Mouse (Mus musculus) kidney, embryonic 16.5 days (tissue): ENCODE data around the gene AI597479. TPM values are rescaled to one million over a fixed set of nuclear protein-coding genes. Genes with fewer than 3 reads are reported as not detected.

Source experiments
- ATAC-seq: fragments of 200-750 bp; cut with Nextera tagmentation; 2 replicates; pipeline ENCODE4 v1.8.0; 2017; ENCODE audit warnings: moderate TSS enrichment; ENCODE audit not compliant: low FRiP score, low TSS enrichment
- H3K27ac ChIP-seq: fragments of 300-500 bp; sonication (generic); 2 replicates; pipeline ENCODE4 v1.5.1; 2014; ENCODE audit warnings: low read length
- H3K27me3 ChIP-seq: fragments of 300-500 bp; sonication (generic); 2 replicates; pipeline ENCODE4 v1.6.1; 2014; ENCODE audit warnings: low read length, control low read depth, mixed read lengths; ENCODE audit not compliant: insufficient read depth
- H3K36me3 ChIP-seq: fragments of 300-500 bp; sonication (generic); 2 replicates; pipeline ENCODE4 v1.6.1; 2014; ENCODE audit warnings: low read length, control low read depth, mixed read lengths; ENCODE audit not compliant: insufficient read depth
- H3K4me1 ChIP-seq: fragments of 300-500 bp; sonication (generic); 2 replicates; pipeline ENCODE4 v1.6.1; 2014; ENCODE audit warnings: low read length, control low read depth, mixed read lengths; ENCODE audit not compliant: insufficient read depth
- H3K4me2 ChIP-seq: fragments of 300-500 bp; sonication (generic); replicated peaks from 2 replicates; pipeline ENCODE4 v1.6.1; 2014; ENCODE audit warnings: low read depth, low read length
- H3K4me3 ChIP-seq: fragments of 300-500 bp; sonication (generic); 2 replicates; pipeline ENCODE4 v1.5.1; 2014; ENCODE audit warnings: mild to moderate bottlenecking, low read length
- H3K9ac ChIP-seq: fragments of 300-500 bp; sonication (generic); replicated peaks from 2 replicates; pipeline ENCODE4 v1.6.1; 2014; ENCODE audit warnings: low read length
- H3K9me3 ChIP-seq: fragments of 300-500 bp; sonication (generic); 2 replicates; pipeline ENCODE4 v1.6.1; 2016; ENCODE audit warnings: low read length, control low read depth
- WGBS: fragments of 180-500 bp; shearing (Covaris S2); extraction: QIAGEN DNeasy Blood & Tissue Kit; methylation state at CpG from one replicate; pipeline ENCODE4 v1.1.7; 2014; 5-methylcytosine and 5-hydroxymethylcytosine counted together
- polyA plus RNA-seq: library from polyadenylated mRNA; unstranded; fragments of >200 nt; fragmentation: Nextera tagmentation; extraction: Ambion mirVana; gene quantifications from 2 replicates; pipeline ENCODE4 v1.2.1, GENCODE M21; 2015

The AI597479 gene
- polyA plus RNA-seq, 1 experiment from 2014 or later: 36.8 TPM

DNA sequence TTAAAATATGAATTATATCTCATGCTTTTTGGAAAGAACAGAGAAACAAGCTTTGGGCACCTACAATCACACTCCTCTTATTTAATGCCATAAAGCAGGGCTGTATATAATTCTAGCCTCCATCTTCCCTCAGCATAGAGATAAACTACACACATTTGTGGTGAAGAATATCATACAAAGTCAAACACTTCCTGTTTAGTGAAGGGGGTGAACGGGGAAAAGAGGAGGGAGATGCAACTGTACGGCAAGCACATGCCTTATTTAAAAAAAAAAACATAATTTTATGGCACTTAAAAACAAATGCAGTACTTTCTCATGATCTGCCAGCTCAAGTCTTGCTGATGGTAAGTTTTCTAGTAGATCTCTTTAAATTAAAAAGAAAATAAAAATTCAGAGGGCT is 20.4 kb upstream of the AI597479 start:
- Histone ChIP-seq H3K36me3 (peaks cover 12% of the 10 kb centered on the region), H3K27me3 (no peaks in the 10 kb centered on the region), H3K4me1 (no peaks in the 10 kb centered on the region), H3K27ac (no peak overlapping the region), H3K4me3 (no peak overlapping the region), H3K4me2 (no peak overlapping the region), H3K9ac (no peak overlapping the region), H3K9me3 (no peaks in the 10 kb centered on the region)
- ATAC-seq: no peak
- WGBS: 71% methylated on average over 2 of the region's 2 CpGs

DNA sequence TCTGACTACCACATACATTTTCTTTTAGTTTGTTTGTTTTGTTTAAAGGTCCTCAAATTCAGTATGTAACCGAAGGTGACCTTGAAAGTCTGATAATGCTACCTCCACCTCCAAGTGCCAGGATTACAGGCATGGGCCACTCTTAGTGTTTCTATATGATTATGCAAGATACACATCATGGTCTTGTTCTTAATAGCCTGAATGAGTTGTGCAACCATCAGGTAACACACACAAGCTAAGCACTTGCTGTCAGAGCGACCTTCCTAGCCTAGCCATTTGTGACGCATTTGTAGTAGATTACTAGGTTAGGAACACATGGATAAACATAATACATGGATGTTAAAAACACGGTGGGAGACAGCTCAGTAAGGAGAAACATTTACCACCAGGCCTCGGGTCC is 15.6 kb upstream of the AI597479 start:
- 83% methylated on average over 5 of the region's 5 CpGs for WGBS
- Histone ChIP-seq H3K27ac (no peak overlapping the region), H3K4me3 (no peak overlapping the region), H3K36me3 (0 out of 2 replicates have a peak, but pooled peaks cover 3% of the 10 kb centered on the region), H3K27me3 (no peaks in the 10 kb centered on the region), H3K4me2 (no peak overlapping the region), H3K4me1 (peaks cover 5% of the 10 kb centered on the region; the same call in 1 of the 2 replicates), H3K9me3 (no peaks in the 10 kb centered on the region), H3K9ac (no peak overlapping the region)
- no peak for ATAC-seq

DNA sequence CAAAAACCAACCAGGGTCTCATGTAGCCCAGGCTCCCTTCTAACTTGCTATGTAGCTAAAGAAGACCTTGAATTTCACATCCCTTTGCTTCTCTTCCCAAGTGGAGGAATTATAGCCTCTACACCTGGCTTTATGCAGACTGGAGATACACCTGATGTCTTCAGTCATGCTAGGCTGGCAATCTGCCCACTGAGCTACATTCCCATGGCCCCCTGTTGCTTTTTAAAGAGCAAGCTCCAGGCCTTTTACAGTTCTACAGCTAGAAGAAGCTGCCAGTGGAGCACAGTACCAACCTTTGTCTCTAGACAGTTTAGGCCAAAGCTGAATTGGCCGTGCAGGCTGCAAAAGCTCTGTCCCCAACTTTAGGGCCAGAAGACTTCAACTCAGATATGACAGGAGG is 8.1 kb upstream of the AI597479 start:
- no peaks in the 10 kb centered on the region for H3K9me3 ChIP-seq
- ATAC-seq: no peak
- no peak overlapping the region for H3K9ac ChIP-seq
- H3K4me1 ChIP-seq: peaks cover 14% of the 10 kb centered on the region
- H3K36me3 ChIP-seq: 0 out of 2 replicates have a peak, but pooled peaks cover 2% of the 10 kb centered on the region
- 90% methylated on average over 1 of the region's 1 CpGs for WGBS
- H3K4me3 ChIP-seq: no peak overlapping the region
- no peaks in the 10 kb centered on the region for H3K27me3 ChIP-seq
- no peak overlapping the region for H3K4me2 ChIP-seq
- H3K27ac ChIP-seq: no peak overlapping the region

DNA sequence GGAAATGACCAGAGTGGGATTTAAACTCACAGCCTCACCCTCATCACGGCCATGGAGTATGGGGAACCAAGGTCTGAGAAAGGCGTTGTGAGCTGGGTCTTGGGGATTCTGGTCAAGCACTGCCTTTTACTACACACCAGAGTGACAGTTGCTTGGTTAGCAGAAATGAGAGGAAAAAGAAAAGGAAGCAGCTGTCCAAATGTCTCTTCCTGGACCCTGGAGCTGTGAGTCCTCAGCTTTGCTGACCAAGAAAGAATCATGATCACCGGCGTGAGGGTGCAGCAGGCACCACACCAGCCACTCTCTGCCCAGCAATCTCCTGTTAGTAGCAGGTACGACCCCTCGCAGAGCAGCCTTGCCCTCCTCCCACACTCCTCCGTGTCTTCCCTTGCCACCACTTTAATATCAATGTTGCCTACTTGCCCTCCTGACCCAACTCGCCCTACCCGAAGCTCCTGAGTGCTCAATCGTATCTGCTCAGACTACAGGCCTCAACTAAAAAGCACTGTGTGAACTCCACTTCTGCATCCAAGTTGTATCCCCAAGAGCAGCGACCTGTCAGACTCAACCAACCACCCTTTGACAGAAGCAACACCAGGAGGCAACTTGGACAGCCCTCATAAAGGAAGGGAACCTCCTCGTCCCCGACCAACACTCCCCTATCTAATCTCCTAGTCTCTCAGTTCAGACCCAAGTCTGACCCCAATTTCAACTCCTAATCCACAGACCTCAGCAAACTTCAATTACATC is 7.0 kb upstream of the AI597479 start:
- H3K4me1 ChIP-seq: peaks cover 14% of the 10 kb centered on the region
- H3K4me2 ChIP-seq: peak overlapping the region; percentile 84
- H3K9ac ChIP-seq: peak overlapping the region; percentile 90
- 0 out of 2 replicates have a peak, but pooled peaks cover 4% of the 10 kb centered on the region for H3K36me3 ChIP-seq
- H3K4me3 ChIP-seq: peak overlapping the region; percentile 77
- H3K9me3 ChIP-seq: no peaks in the 10 kb centered on the region
- 33% methylated on average over 13 of the region's 13 CpGs for WGBS
- no peak overlapping the region; the same call in 1 of the 2 replicates for H3K27ac ChIP-seq
- 0 out of 2 replicates have a peak, but pooled peaks have one; percentile 25 for ATAC-seq
- no peaks in the 10 kb centered on the region for H3K27me3 ChIP-seq

DNA sequence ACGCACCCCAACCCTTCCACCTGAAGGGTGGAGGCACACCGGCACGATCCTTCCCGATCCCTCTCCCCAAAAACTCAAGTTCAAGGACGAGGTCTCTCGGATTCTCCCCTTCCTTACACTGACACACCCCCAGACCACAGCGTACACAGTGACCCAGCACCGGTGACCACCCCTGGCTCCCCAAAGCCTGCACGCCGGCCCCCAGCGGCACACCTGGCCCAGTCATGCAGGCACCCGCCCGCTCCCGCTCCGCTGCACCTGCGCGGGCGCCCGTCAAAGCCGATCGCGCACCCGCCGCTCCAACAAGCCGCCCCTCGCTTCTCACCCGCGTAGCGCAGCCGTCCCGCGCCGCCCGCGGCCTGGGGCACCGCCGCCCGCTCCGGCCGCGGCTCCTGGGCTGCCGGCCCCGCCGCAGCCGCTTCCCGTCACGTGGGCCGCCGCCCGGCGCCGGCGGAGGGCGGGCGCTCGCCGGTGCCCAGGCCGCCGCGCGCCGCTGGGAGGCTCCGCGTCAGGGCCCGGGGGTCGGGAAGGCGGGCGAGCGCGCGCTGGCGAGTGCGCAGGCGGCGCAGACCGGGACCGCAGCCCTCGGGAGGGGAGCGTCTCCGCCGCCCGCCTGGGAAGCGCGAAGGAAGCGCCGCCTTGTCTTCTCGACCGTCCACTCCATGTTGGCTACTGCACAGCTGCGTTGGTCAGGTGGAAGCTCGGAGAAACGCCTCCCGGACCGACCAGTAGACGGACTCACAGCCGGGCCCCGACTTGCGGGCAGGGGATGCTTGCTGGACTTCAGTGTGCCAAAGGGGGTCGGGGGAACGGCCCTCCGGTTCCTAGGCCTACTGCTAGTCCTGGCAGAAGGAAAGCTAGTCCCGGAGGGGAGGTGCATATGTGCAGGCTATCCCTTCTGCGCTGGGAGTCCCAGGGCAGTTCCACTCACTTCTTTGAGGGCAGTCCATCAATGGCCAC is 6.2 kb upstream of the AI597479 start:
- Histone ChIP-seq H3K9ac (peak overlapping the region; percentile 90), H3K36me3 (0 out of 2 replicates have a peak, but pooled peaks cover 4% of the 10 kb centered on the region), H3K27ac (peak overlapping the region; percentile 79), H3K4me1 (peaks cover 13% of the 10 kb centered on the region), H3K4me2 (peak overlapping the region; percentile 84), H3K4me3 (peak overlapping the region; percentile 77), H3K27me3 (no peaks in the 10 kb centered on the region), H3K9me3 (no peaks in the 10 kb centered on the region)
- peak; percentile 83 for ATAC-seq
- under 1% methylated on average over 84 of the region's 102 CpGs for WGBS

DNA sequence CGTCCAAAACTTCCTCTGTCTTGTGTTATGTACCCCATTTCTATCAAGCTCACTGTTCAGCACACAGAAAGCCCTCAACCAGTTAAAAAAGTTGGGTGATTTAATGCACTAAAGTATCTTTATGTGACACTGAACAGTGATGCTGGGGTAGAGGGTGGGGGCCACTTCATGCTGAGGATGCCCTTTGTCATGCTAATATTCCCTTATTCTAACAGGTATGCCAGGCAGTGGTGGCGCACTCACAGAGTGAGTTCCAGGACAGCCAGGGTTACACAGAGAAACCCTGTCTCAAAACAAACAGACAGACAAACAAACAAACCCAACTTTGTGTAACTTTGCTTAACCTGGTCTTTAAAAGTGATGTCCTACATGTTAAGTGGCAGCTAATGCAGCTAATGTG is 4.3 kb upstream of the AI597479 start:
- no peak overlapping the region for H3K27ac ChIP-seq
- H3K4me1 ChIP-seq: peaks cover 11% of the 10 kb centered on the region
- 89% methylated on average over 2 of the region's 2 CpGs for WGBS
- no peak for ATAC-seq
- H3K27me3 ChIP-seq: no peaks in the 10 kb centered on the region
- 0 out of 2 replicates have a peak, but pooled peaks cover 4% of the 10 kb centered on the region for H3K36me3 ChIP-seq
- H3K4me3 ChIP-seq: no peak overlapping the region
- H3K4me2 ChIP-seq: no peak overlapping the region
- no peaks in the 10 kb centered on the region for H3K9me3 ChIP-seq
- H3K9ac ChIP-seq: no peak overlapping the region

DNA sequence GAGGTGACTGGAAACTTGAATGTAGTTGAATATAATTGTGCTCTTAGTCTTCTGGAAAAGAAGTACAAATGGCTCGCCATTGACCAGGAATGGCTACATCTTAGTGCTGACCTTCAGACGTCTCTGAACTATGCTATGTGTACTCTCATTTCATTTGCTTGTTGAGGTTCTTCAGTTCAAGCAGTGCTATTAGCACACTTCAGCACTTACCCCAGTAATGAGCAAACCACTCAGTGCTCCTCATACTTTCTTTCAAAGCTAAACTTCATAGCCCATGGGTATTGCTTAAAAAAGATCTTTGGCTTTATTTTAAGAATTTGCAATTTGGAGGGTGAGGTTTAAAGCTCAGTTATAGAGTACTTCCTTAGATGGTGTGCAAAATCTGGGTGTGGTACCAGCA is 10.2 kb downstream of the AI597479 start:
- ATAC-seq: no peak
- no peak overlapping the region for H3K9ac ChIP-seq
- WGBS: 88% methylated on average over 2 of the region's 2 CpGs
- H3K4me1 ChIP-seq: no peaks in the 10 kb centered on the region
- H3K9me3 ChIP-seq: no peaks in the 10 kb centered on the region
- no peak overlapping the region for H3K4me3 ChIP-seq
- H3K27ac ChIP-seq: no peak overlapping the region
- H3K36me3 ChIP-seq: peaks cover 46% of the 10 kb centered on the region
- no peaks in the 10 kb centered on the region for H3K27me3 ChIP-seq
- H3K4me2 ChIP-seq: no peak overlapping the region

DNA sequence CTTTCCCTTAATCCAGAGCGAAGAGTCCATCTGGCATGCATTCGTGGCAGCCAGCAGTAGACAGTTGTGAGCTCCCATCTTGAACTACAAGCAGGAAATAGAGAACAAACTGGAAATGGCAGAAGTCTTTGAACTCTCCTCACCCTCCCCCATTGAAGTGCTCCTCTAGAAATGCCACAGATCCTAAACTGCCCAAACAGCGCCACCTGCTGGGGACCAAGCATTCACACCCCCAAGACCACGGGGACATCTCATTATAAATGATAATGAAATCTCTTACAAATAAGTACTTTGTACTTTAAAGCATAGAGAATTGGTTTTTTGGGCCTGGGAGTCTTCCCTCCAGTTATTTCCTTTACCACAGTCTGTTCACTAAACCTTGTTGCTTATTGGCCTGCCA is 12.0 kb downstream of the AI597479 start:
- peaks cover 56% of the 10 kb centered on the region for H3K36me3 ChIP-seq
- ATAC-seq: no peak
- no peak overlapping the region for H3K4me2 ChIP-seq
- H3K27ac ChIP-seq: no peak overlapping the region
- H3K4me3 ChIP-seq: no peak overlapping the region
- 49% methylated on average over 4 of the region's 4 CpGs for WGBS
- H3K4me1 ChIP-seq: no peaks in the 10 kb centered on the region
- H3K9ac ChIP-seq: no peak overlapping the region
- no peaks in the 10 kb centered on the region for H3K27me3 ChIP-seq
- no peaks in the 10 kb centered on the region for H3K9me3 ChIP-seq

DNA sequence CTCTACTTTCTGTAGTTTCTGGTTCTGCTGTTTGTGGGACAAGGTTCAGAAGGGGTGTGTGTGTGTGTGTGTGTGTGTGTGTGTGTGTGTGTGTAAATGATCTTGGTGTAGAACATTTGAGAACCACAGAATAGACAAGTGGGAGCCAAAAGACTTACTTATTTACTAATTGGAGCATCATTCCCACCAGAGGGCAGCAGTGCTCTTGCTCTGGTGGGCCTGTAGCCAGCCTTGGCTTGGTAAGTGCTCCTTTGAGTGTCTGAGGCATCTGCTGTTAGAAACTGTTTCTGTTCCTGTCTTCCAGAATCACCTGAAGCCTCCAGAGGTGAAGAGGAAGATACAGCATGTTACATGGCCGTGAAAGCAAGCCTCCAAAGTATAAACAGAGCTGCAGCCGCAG is 14.4 kb downstream of the AI597479 start:
- H3K4me3 ChIP-seq: no peak overlapping the region
- no peaks in the 10 kb centered on the region for H3K9me3 ChIP-seq
- H3K4me1 ChIP-seq: no peaks in the 10 kb centered on the region
- H3K27me3 ChIP-seq: no peaks in the 10 kb centered on the region
- H3K36me3 ChIP-seq: peaks cover 65% of the 10 kb centered on the region
- no peak overlapping the region for H3K9ac ChIP-seq
- 89% methylated on average over 2 of the region's 2 CpGs for whole genome bisulfite sequencing
- H3K27ac ChIP-seq: no peak overlapping the region
- no peak overlapping the region for H3K4me2 ChIP-seq
- no peak for ATAC-seq
